Mouse (Mus musculus) limb, embryonic 12.5 days (tissue): Measurements from ENCODE around the gene Sult3a1. TPM values are rescaled to one million over a fixed set of nuclear protein-coding genes. Genes with fewer than 3 reads are reported as not detected.

ENCODE experiments used
- ATAC-seq: fragments of 200-750 bp; cut with Nextera tagmentation; 2 replicates; pipeline ENCODE4 v1.8.0; 2017; ENCODE audit warnings: low read depth, moderate TSS enrichment; ENCODE audit not compliant: insufficient number of reproducible peaks, insufficient read depth, low FRiP score, low TSS enrichment
- H3K27ac ChIP-seq: fragments of 300-500 bp; sonication (generic); 2 replicates; pipeline ENCODE4 v1.5.1; 2016; ENCODE audit warnings: mild to moderate bottlenecking, moderate library complexity
- H3K27me3 ChIP-seq: fragments of 300-500 bp; sonication (generic); 2 replicates; pipeline ENCODE4 v1.6.1; 2016; ENCODE audit warnings: mild to moderate bottlenecking, moderate library complexity
- H3K36me3 ChIP-seq: fragments of 300-500 bp; sonication (generic); 2 replicates; pipeline ENCODE4 v1.6.1; 2016; ENCODE audit warnings: mild to moderate bottlenecking, moderate library complexity
- H3K4me1 ChIP-seq: fragments of 300-500 bp; sonication (generic); replicated peaks from 2 replicates; pipeline ENCODE4 v1.6.1; 2016
- H3K4me2 ChIP-seq: fragments of 300-500 bp; sonication (generic); 2 replicates; pipeline ENCODE4 v1.6.1; 2016; ENCODE audit warnings: mild to moderate bottlenecking, moderate library complexity
- H3K4me3 ChIP-seq: fragments of 300-500 bp; sonication (generic); replicated peaks from 2 replicates; pipeline ENCODE4 v1.5.1; 2016; ENCODE audit warnings: mild to moderate bottlenecking
- H3K9ac ChIP-seq: fragments of 300-500 bp; sonication (generic); replicated peaks from 2 replicates; pipeline ENCODE4 v1.6.1; 2016; ENCODE audit warnings: mild to moderate bottlenecking, moderate library complexity
- H3K9me3 ChIP-seq: fragments of 300-500 bp; sonication (generic); 2 replicates; pipeline ENCODE4 v1.6.1; 2016; ENCODE audit warnings: mild to moderate bottlenecking, moderate library complexity
- WGBS: fragments of 180-500 bp; shearing (Covaris S2); methylation state at CpG from one replicate; pipeline ENCODE4 v1.1.7; 2016; 5-methylcytosine and 5-hydroxymethylcytosine counted together
- polyA plus RNA-seq: library from polyadenylated mRNA; unstranded; fragments of >200 nt; fragmentation: Nextera tagmentation; extraction: Ambion mirVana; gene quantifications from 2 replicates; pipeline ENCODE4 v1.2.1, GENCODE M21; 2016

Sult3a1 gene
- polyA plus RNA-seq, 1 experiment from 2014 or later, result not detected

- H3K4me3 ChIP-seq, result peak overlapping the region; percentile 37
- peak overlapping the region; percentile 68 for H3K4me2 ChIP-seq
- peaks cover 5% of the 10 kb centered on the region; the same call in 1 of the 2 replicates for H3K4me1 ChIP-seq
- 7% methylated on average over 6 of the region's 6 CpGs for whole genome bisulfite sequencing
- H3K9me3 ChIP-seq, result no peaks in the 10 kb centered on the region
- peak overlapping the region; percentile 35; the same call in 1 of the 2 replicates for H3K9ac ChIP-seq
- H3K27me3 ChIP-seq, result no peaks in the 10 kb centered on the region
- H3K27ac ChIP-seq, result no peak overlapping the region
- no peaks in the 10 kb centered on the region for H3K36me3 ChIP-seq
- ATAC-seq, result 0 out of 2 replicates have a peak, but pooled peaks have one; percentile 37
Observed at GRCm38 (mm10) chr10:33905489-33905888, 48.0 kb downstream of the Sult3a1 start.

Other genes with a start within 250 kb of the Sult3a1 start
- 0.05 TPM in 1 of 2 replicates, not detected in the other for gene Clvs2, start 233.0 kb upstream of the Sult3a1 start, polyA plus RNA-seq
- gene Sult3a2, start 71.0 kb upstream of the Sult3a1 start, polyA plus RNA-seq, result not detected in 2 replicates
- gene Rsph4a, start 47.4 kb downstream of the Sult3a1 start, polyA plus RNA-seq, result 0.05 TPM in 1 of 2 replicates, not detected in the other
- gene Zup1, start 93.5 kb downstream of the Sult3a1 start, polyA plus RNA-seq, result 28.0 and 28.1 TPM in 2 replicates
- gene Rwdd1, start 161.9 kb downstream of the Sult3a1 start, polyA plus RNA-seq, result 153 and 157 TPM in 2 replicates
- gene Trappc3l, start 179.9 kb downstream of the Sult3a1 start, polyA plus RNA-seq, result not detected in 2 replicates
- not detected in 2 replicates for gene Calhm4, start 186.6 kb downstream of the Sult3a1 start, polyA plus RNA-seq
- 0.06 and 0.15 TPM in 2 replicates for gene Calhm5, start 238.8 kb downstream of the Sult3a1 start, polyA plus RNA-seq